Mouse (Mus musculus) CH12.LX (cell line): ENCODE measurements around the gene Eps15l1.

Experiments
- ELF1 ChIP-seq: IDR thresholded peaks from 2 replicates; pipeline ENCODE4 v1.6.1; 2014; ENCODE audit warnings: low read depth, mild to moderate bottlenecking, inconsistent platforms, low read length, improper control_type of control experiment
- HCFC1 ChIP-seq: IDR thresholded peaks from 2 replicates; pipeline ENCODE4 v1.6.1; 2012; ENCODE audit warnings: low read depth, mild to moderate bottlenecking, inconsistent platforms, low read length, improper control_type of control experiment
- POLR2A ChIP-seq: IDR thresholded peaks from 2 replicates; pipeline ENCODE4 v1.6.1; 2011; ENCODE audit warnings: low read depth, mild to moderate bottlenecking, improper control_type of control experiment, low read length

- TF ChIP-seq POLR2A (no peak), ELF1 (no peak), HCFC1 (no peak)
Observed at GRCm38 (mm10) chr8:72402981-72403380, 18.3 kb downstream of the Eps15l1 start.
